Mouse (Mus musculus): ENCODE data around the gene Rab11a.

Gene Rab11a

DNA sequence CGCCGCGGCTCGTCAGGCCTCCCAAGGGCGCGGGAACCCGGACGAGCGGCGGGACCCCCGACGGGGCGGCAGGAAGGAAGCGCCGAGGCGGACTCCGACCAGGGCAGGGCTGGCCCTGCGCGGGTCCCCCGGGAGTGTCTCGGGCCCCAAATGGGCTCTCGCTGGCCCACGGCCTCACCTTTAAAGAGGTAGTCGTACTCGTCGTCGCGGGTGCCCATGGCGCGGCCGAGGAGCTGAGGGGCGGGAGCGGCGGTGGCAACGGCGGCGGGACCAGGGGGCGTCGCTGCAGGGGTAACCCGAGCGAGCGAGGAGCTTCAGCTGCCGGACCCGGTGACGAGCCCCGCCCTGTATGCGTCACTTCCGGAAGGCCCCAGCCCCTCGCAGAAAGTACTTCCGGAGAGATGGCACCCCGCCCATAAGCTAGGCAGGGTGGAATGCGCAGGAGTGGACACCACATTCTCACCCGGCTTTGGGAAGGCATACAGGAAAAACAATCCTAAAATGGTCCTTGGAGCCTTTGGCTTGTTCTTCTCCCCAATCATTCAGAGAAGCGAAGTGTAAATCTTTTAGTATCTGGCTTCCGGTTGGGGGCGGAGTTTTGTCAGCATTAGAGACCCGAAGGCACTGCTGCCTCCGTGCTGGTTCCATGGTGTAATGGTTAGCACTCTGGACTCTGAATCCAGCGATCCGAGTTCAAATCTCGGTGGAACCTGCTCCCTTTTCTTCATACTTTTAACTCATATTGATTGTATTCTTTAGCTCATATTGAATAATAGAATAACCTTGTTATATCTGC lies at the start of gene Rab11a:
Gene Rab11a (minus strand): TSS at position 353 of the 796 bp plus-strand sequence.
- peak; percentile 92 for DNase-seq (ENCODE audit: low spot score)

DNA sequence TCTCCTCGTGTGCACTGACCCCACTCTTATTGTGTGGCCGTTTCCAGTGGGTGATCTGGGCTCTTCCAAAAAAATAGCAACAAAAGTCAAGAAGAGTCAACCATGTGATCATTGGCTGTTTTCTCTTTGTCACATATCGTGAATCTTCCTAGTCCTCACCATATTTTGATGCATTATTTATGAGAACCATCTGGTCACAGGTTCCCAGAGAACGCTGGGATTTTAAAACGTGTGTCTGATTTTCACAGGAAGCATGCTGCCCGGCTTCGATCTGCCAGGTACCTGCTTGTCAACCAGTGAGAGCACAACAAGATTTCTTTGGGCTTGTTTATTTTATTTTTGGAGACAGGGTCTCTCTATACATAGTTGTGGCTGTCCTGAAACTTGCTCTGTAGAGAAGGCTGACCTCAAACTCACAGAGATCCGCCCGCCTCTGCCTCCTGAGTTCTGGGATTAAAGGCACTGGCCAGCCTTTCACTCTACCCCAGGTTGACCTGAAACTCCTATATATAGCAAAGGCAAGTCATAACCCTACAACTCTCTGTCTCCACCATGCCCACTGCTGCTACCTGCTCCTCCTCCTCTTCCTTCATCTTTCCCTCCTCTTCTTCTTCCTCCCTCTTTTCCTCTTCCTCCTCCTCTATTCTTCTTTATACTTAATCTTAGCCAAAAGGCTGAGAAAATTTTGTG lies 48.8 kb upstream of the Rab11a start:
- no peak for DNase-seq (ENCODE audit: low spot score)

DNA sequence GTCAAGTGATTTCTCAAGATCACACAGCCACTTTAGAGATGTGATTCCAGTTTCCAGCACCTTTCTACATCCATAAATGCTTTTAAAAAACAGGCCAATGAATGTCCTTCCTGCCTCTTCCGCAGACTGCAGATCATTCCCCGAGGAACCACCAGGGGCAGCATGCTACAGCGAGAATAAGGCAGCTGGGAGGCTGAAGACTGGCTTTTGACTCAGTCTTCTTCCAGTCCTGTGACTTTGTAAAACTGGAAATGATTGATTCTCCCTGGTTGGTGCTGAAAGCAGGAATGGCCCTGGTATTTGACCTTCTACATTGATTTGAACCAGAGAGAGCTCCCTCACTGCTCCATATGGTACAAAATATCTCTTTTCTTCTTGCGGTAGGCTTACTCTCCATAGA lies 47.3 kb upstream of the Rab11a start:
- no peak for DNase-seq (ENCODE audit: low spot score)

DNA sequence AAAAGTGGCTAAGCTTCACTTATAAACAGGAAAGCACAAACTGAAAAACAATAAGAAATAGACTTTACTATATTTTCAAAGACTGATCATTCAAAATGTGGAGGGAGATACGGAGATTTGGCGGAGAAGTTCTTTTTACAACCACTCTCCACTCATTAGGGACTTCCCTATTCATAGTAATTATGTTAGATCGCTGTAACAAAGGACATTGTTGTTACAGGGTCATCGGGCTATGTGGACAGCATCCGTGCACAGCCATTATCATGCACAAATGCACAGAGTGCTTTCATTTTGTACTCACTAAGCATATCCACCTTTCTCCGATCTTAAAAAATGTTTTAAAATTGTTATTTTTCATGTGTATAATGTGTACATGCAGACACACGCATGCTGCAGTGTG lies 46.0 kb upstream of the Rab11a start:
- no peak for DNase-seq (ENCODE audit: low spot score)

DNA sequence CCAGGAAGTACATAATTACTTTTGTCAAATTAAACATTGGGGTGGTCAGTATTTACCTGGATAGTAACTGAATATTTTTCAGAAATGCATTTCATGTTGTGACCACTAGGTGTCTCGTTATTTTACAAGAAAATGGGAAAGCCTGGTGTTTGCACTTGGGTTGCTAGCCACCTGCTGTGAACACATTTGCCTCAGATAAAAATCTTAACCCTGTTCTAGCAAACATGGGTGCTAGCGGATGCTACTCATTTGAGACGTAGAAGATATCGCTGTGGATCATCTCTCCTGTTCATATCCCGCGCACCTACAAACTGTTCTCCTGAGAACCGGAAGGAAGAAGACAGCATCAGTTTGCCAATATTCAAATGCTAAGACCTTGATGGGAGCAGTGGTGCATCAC lies 42.1 kb upstream of the Rab11a start:
- no peak for DNase-seq (ENCODE audit: low spot score)

DNA sequence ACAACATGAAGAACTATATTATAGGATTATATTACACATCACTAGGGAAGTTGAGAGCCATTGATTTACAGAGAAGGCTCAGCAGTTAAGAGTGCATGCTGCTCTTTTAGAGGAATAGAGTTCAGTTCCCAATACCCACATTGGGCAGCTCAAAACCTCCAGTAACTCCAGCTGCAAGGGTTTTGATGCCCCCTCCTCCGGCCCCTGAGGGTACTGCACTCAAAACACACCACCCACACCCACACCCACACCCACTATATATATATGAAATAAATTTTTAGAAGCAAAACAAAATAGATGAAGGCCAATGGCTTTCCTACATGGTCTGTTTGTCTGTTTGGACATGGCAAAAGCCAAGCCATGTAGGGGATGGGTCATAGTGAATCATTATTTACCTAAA lies 40.6 kb upstream of the Rab11a start:
- DNase-seq (ENCODE audit: low spot score) = no peak

DNA sequence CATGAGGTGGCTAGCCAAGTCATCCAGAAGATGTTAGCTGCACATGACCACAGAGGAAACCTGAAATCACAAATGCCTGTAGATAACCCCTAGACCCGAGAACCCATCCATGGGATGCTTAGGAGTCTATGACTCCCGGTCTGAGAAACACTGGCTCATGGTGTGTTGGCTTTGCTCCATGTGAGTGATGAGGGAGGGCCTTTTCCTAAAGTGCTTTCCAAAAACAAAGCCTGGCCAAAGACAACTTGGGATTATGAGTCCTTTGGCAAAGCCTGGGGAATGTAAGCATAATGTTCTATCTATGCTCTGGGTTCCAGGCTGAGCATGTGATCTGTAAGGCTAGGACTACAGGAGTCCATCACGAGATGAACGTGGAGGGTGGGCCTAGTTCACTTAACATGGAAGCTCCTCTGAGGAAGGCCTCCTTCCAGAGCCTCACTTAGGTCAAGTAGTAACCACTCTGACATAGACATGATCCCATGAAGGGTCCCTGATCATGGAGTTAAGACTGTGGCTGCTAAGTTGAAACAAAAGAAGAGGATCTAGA lies 40.0 kb upstream of the Rab11a start:
- DNase-seq (ENCODE audit: low spot score) = no peak

DNA sequence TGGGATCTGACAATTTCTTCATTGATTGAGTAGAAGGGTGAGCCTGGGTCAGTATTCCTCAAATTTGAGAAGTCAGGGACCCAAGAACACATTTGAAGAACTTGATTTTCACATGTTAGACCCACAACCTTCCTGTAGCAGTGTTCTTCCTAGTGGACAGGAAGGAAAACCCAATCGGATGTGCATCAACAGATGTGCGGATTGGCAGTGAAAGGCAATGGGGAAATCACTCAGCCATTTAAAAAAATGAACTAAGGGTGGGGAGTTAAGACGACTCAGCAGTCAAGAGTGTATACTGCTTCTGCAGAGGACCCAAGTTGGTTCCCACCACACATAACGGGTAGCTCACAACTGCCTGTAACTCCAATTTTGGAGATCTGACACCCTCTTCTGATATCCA lies 37.9 kb upstream of the Rab11a start:
- DNase-seq (ENCODE audit: low spot score) = no peak

DNA sequence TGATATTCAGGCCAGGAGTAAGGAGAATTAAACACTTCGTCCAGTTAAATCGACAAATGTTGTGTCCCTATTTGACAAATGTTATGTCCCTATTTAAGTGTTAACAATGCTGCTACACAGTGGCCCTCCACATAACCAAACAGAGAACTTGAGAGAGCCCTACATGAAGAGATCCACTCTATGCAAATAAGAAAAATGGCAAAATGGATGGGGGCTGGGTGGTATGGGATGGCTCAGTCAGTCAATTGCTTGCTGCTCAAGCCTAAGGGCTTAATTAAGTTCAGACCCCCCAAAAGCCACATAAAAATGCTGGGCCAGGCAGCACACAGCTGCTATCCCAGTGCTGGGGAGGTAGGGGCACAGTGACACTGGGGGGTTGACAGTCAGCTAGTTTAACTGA lies 37.3 kb upstream of the Rab11a start:
- no peak for DNase-seq (ENCODE audit: low spot score)

DNA sequence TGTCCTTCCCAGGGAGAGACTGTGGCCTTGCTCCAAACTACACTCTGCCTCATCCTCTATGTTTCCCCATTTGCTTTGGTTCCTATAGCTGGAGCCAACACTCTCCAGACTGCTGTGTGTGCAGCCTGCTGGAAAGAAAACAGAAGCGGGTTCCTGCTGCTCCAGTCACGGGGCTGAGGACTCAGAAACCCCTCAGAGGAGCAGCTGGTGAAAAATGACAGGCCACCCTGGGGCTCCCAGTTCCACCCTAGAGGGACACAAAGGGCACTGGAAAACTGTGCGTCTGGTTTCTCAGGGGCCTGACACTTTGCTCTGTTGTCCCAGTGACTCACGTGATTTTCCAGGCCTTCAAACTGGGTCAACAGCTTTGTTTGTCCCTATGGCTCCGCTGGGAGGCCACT lies 36.9 kb upstream of the Rab11a start:
- DNase-seq (ENCODE audit: low spot score) = no peak

DNA sequence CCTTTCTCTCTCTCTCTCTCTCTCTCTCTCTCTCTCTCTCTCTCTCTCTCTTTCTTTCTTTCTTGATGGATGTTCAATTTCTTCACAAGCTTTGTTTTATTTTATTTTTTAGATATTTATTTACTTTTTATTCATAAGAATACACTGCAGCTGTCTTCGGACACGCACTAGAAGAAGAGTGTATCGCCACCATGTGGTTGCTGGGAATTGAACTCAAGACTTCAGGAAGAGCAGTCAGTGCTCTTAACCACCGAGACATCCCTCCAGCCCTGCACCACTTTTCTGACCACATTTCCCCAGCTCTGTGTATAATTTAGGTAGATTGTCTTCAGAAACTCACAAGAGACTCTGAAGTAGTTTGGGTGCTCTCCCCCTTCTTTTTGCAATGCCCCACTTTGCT lies 36.4 kb upstream of the Rab11a start:
- no peak for DNase-seq (ENCODE audit: low spot score)

DNA sequence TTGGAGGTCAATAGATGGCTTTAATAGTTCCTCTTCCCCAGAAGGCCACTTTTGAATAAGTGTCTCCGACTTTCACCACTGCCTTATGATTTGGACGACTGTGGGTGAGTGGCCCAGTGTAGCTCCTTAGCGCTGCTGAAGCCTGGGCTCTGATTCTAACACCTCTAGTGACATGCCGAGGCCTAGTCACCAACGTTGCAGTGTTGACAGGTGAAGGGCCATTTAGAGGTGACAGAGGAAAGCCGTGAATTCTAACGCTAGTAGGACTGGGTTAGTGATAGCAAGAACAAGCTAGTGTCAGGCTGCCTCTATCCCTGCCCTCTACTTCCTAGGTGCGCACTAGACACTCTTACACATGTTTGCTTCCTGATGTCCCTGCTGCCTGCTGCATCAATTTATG lies 35.7 kb upstream of the Rab11a start:
- DNase-seq (ENCODE audit: low spot score) = no peak

DNA sequence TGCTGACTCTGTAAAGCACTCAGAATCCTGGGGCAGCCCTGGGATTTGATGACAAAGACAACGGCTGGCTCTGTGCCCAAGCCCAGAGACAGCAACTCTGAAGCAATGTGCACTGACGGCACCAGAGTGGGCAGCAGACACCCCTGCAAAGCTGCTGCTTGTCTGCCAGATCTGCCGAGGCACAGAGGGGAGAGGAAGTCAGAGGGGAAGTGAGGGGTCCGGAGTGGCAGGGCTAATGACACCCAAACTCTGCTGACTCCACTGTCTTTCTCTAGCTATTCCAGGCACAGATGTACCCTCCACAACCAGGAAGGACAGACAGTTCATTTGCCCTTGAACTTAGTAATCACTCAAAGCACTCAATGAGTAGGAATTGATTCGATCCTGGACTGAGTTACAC lies 33.7 kb upstream of the Rab11a start:
- no peak for DNase-seq (ENCODE audit: low spot score)

DNA sequence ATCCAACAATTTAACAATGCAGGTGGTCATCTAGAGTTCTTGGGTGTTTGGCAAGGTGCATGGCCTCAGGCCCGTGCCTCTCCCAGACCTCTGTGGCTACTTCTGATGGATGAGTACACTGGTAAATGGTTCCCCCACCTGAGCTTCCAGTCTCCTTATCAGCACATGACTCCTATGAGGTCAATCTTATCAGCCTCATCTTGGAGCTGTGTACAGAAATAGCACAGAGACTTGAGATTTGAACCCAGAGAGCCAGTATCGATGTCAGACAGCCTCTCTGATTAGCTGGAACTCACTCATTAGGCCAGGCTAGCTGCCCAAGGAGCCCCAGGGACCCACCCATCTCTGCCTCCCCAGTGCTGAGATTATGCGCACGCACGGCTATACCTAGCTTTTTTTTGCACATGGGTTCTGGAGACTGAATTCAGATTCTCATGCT lies 32.9 kb upstream of the Rab11a start:
- DNase-seq (ENCODE audit: low spot score) = no peak

DNA sequence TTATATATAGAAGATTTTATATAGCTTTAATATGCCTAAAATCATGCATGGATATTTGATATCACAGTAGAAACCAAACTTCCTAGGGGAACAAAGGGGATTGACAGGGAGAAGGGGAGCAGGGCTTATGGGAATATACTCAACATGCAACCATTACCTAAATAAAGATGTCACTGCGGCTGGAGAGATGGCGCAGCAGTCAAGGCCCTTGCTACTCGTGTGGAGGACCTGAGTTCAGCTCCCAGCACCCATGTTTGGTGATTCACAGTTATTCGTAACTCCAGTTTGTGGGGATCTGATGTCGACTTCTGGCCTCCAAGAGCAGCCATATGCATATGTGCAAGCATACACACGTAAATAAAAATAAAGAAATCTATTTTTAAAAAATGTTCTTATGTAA lies 32.4 kb upstream of the Rab11a start:
- DNase-seq (ENCODE audit: low spot score) = no peak

DNA sequence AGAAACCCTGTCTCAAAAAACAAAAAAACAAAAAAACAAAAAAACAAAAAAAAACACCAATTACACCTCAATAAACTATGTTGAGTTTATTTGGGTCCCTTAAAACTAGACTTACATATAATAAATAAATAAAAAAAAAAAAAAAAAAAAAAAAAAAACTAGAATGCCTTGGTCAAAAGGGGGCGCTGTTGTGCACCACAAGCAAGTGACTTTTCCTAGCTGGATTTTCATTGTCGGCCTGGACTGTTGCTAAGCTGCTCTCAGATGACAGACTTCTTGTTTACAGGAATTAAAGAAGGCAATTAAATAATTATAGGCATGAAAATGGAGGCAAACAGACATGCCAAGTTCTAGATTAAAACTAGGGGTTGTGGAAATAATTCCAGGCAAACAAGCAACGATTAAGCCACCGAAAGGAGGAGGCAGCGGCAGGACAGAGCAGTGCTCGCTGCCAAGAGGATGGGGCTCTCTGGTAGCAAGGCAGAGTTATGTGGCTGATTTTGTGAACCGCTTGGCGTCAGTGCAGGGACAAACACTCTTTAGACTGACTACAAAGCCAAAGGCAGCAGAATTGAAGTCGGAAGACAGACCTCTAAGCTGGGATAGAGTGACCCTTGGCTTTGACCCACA lies 31.6 kb upstream of the Rab11a start:
- DNase-seq (ENCODE audit: low spot score) = no peak

DNA sequence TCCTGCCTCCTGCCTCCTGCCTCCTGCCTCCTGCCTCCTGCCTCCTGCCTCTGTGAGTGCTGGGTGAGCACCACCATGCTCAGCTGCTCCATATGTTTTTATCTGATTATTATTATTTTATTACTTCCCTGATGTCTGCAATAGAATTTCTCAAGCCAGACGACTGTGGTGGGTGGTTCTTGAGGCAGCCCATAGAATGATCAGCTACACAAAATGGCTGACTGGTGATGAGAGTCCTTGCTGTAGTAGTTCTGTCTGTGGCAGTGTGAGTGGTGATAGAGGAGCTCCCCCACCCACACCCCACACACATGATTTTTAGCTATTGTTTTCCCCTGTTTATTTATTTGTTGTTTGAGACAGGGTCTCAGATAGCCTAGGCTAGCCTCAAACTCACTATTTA lies 30.2 kb upstream of the Rab11a start:
- no peak for DNase-seq (ENCODE audit: low spot score)

DNA sequence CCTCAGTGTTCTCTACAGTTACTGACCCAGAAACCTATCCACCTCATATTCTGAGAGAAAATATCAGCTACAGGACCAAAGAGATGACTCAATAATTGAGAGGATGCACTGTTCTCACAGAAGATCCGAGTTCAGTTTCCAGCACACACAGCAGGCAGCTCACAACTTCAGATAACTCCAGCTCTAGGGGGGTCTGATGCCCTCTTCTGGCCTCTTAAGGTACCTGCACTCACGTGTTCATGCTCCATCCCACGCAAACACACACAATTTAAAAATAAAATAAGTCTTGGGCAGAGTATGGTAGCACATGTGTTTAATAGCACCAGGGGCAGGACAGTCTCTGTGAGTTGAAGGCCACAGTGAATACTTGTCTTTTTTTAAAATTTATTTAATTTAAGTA lies 28.6 kb upstream of the Rab11a start:
- no peak for DNase-seq (ENCODE audit: low spot score)

DNA sequence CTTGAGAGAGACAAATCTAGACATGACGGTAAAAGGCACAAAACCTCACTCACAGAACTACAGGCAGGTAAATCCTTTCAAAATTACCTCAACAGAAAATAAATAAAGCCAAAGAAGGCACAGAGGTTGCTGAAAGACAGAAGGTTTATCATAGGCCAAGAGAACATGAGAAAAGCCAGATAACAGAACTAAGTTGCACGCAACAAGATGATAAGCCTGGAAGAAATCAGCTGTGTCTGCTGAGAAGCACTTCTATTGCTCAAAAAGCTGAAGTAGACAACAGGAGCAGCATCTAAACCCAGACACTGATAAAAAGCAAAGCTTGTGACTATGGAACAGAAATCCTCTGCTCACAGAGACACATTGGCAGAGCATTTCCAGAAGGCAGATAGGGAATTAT lies 27.3 kb upstream of the Rab11a start:
- DNase-seq (ENCODE audit: low spot score) = no peak

DNA sequence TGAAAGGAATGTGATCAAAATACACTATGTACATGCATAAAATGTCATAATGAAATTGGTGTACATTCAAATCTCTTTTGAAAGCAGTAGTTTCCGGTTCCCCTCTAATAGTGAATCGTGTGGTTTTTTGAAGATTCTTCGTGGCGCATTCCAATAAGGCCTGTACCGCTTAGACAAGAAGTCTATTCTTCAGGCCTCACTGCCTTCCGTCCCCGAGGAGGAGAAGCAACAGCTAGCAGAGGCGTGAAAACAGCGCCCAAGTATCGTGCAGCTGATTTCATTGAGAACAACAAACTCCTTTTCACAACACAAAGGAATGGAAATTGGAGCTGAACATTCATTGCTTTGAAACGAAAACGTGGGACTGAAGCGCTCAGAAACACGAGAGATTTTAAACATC lies 20.5 kb upstream of the Rab11a start:
- no peak for DNase-seq (ENCODE audit: low spot score)

DNA sequence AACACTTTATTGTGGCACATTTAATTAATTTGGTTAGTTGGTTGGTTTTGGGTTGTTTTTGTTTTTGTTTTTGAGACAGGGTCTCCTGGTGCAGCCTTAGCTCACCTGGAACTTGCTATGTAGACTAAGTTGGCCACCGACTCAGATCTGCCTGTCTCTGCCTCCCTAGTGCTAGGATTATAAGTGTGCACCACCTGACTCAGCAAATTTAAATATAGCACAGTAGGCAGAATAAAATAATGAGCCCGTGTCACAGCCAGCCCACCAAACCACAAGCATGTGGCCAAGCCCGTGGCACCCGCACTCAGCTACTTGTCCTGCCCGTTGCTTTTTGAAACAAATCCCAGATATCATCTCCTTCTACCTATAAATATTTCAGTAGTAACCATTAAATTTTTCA lies 15.0 kb upstream of the Rab11a start:
- no peak for DNase-seq (ENCODE audit: low spot score)

DNA sequence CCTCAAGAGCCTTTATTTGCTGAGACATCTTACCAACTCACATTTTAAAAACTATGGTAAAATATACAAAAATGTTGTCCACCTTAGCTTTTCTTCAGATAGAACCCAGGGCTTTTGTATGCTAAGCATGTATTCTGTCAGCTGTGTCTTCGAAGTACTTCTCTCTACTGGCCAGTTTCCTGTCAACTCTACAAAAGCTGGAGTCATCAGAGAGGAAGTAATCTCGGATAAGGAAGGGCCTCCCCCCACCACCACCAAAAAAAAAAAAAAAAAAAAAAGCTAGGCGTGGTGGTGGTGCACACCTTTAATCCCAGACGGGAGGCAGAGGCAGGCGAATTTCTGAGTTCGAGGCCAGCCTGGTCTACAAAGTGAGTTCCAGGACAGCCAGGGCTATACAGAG lies 11.8 kb upstream of the Rab11a start:
- DNase-seq (ENCODE audit: low spot score) = no peak

DNA sequence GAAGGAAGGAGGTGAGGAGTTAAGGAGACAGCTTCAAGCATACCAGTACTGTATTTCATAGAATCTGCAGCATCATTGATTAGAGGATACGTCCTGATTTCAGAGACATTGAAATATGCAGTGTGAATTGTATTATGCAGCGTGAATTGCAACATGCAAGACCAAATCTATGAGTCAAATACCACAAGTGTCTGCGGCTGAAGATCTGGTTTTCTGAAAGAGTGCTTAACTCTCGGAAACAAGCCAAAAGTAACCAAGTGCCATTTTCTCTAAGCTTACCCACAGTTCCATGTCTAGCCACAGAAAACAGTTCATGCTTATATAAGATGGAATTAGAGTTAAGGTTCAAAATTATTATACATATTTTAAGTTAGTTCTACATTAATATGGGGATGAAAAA lies 10.2 kb upstream of the Rab11a start:
- DNase-seq (ENCODE audit: low spot score) = no peak

Data from layer of hippocampus, adult 9-10 months (tissue).